Mouse (Mus musculus) retina, postnatal 7 days (tissue): Measurements from ENCODE around the gene Spata25.

Source experiments
- DNase-seq: peaks from one replicate; pipeline ENCODE4 v3.0.0-alpha.2; 2012; ENCODE audit warnings: low read depth, low spot score

Spata25 gene

DNA sequence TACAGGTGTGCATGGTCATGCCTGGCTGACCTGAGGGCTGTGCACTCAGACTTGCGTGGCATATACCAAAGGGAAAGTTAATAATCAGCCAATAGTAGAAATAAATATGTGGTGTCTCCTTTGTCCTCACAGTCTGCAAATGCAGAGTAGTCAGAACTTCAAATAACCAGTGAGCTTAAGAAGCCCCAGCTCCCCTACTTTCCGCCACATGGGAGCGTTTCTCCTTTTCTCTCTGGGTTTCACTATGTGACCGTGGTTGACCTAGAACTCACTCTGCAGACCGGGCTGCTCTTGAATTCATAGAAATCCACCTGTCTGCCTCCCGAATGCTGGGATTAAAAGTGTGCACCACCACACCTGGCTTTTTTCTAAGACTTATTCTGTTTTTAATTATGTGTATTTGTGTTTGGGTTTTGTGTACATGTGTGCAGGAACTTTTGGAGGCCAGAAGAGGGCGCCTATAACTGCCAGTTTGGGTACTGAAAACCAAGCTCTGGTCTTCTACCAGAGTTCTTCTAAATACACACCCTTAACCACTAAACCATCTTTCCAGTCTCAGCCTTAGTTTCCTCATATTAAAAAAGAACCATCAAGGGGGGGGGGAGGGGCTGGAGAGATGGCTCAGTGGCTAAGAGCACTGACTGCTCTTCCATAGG is 44.3 kb downstream of the Spata25 start:
- no peak for DNase-seq

GRCm38 (mm10) chr2:164781876-164782275 is 46.5 kb downstream of the Spata25 start:
- DNase-seq = no peak

DNA sequence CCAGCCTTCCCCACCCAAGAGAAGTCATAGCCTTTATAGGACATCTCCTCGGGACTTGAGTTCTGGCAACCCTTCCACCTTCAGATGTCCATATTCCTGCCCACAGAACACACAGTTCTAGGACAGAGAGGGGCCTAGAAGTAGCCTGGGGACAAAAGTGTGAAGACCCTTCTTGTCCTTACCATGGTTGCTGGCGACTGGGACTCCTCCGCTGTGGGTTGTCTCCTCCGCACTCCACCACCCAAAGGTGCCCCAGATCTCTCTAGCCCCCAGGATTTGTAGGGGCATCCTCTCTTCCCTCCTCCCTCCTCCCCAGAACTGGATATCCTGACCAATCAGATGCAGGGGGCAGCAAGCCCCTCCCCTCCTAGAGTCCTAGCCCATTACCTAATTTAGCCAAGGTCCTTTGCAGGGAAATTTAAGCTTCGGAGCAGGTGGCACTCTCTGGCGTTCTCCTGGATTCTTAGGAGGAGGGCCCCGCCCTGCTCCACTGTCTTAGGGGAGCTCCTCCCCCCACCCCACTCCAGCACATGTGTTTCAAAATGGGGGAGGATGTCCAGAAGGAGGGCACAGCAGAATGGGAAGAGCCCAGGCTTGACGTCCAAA is 48.8 kb downstream of the Spata25 start, which contains the start of gene Tnnc2:
Tnnc2 (minus strand) TSS at position 487 of the 606 bp plus-strand sequence.
- no peak for DNase-seq

- no peak for DNase-seq
Observed at GRCm38 (mm10) chr2:164778809-164779208, 49.5 kb downstream of the Spata25 start.

DNA sequence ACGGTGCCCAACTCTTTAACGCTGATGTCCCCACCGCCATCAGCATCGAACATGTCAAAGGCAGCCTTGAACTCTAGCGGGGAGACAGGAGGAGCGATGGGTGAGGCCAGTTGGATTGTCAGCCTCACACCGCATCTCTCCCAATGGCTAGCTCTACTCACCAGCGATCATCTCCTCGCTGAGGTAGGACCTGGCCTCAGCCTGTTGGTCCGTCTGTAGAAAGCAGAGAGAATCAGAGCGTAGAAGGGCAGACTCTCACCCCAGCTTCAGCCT is 50.4 kb downstream of the Spata25 start:
- DNase-seq = no peak

DNA sequence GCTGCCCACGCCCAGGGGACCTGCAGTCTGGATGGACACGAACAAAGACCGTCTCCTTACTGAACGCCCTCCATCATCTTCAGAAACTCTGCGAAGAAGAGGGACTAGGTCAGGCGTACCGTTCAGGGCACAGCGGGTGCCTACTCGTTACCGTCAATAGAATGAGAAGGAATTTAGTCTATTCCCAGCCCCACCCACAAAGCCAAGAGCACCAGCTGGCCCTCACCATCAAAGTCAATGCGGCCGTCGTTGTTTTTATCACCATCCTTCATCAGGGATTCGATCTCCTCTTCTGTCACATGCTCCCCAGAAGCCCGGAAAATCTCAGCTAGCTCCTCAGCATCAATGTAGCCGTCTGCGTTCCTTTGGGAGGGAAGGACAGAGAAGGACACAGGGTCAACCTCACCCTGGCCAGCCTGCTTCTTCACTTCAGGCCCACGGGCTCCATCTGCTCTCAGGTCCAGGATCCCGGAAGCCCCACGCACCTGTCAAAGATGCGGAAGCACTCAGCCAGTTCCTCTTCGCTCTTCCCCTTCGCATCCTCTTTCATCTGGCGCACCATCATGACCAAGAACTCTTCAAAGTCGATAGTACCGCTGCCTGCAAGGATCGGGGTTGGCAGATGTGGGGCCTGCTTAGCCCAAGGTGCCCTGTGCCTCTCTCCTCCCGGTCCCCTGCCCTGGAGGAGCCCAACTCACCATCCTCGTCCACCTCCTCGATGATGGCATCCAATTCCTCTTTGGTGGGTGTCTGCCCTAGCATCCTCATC is 50.9 kb downstream of the Spata25 start:
- DNase-seq = no peak

GRCm38 (mm10) chr2:164776801-164777200 is 51.5 kb downstream of the Spata25 start:
- no peak for DNase-seq
